In genomic region chr8:113317169-113317568, GRCm38 (mm10) we compare ENCODE assay signal across 12 mouse cellular contexts.
DNase-seq lines count a peak whose midpoint lies in the region; ATAC-seq lines count a peak whose summit lies in the region.
"Had no signal": no experiment of that assay in that cellular context is flagged by ENCODE, and none has a peak within 500 bp of the region (broad histone marks: within the 10 kb centered on the region; RNA-seq: fewer than 3 reads in every experiment).

No protein-coding gene starts in this region.

- H3K4me1 ChIP-seq in hindbrain, embryonic 14.5 days (replicated peaks; ENCODE audit: control insufficient read depth, insufficient read depth, low read length) = no peaks in the 10 kb centered on the region
- no peaks in the 10 kb centered on the region for H3K4me1 ChIP-seq in hindbrain, embryonic 10.5 days (replicated peaks)
- no peaks in the 10 kb centered on the region for H3K4me1 ChIP-seq in lung, embryonic 16.5 days (replicated peaks; ENCODE audit: control insufficient read depth, insufficient read depth, low read length)
- H3K4me1 ChIP-seq: liver, embryonic 12.5 days had no signal

- ATAC-seq in hindbrain, embryonic 14.5 days (ENCODE audit: low FRiP score) = no peak
- peak; percentile 81 for ATAC-seq in lung, embryonic 16.5 days (ENCODE audit: low read depth)
- ATAC-seq: liver, embryonic 12.5 days had no signal

- H3K9me3 ChIP-seq in hindbrain, embryonic 14.5 days (ENCODE audit: control insufficient read depth, low read length) = no peaks in the 10 kb centered on the region
- H3K9me3 ChIP-seq in hindbrain, embryonic 10.5 days = no peaks in the 10 kb centered on the region
- no peaks in the 10 kb centered on the region for H3K9me3 ChIP-seq in lung, embryonic 16.5 days (ENCODE audit: control insufficient read depth, low read length)
- H3K9me3 ChIP-seq: liver, embryonic 12.5 days had no signal

- no peaks in the 10 kb centered on the region for H3K36me3 ChIP-seq in hindbrain, embryonic 14.5 days (replicated peaks; ENCODE audit: control insufficient read depth, insufficient read depth)
- no peaks in the 10 kb centered on the region for H3K36me3 ChIP-seq in hindbrain, embryonic 10.5 days
- H3K36me3 ChIP-seq in lung, embryonic 16.5 days (ENCODE audit: control insufficient read depth, insufficient read depth, low read length) = no peaks in the 10 kb centered on the region
- H3K36me3 ChIP-seq: liver, embryonic 12.5 days had no signal

- H3K4me3 ChIP-seq in hindbrain, embryonic 14.5 days (replicated peaks; ENCODE audit: low read length) = no peak overlapping the region
- H3K4me3 ChIP-seq in hindbrain, embryonic 10.5 days = no peak overlapping the region
- no peak overlapping the region for H3K4me3 ChIP-seq in lung, embryonic 16.5 days (ENCODE audit: low read length)
- H3K4me3 ChIP-seq: left cerebral cortex, adult 2 months; liver, embryonic 12.5 days had no signal

- WGBS in hindbrain, embryonic 14.5 days = 64% methylated on average over 3 of the region's 3 CpGs
- WGBS in hindbrain, embryonic 10.5 days = 87% methylated on average over 3 of the region's 3 CpGs
- WGBS in lung, embryonic 16.5 days = 41% methylated on average over 3 of the region's 3 CpGs

- DNase-seq in hindbrain, embryonic 14.5 days (ENCODE audit: low spot score) = peak; percentile 49
- DNase-seq in hindbrain, embryonic 10.5 days (ENCODE audit: low spot score) = no peak
- DNase-seq in lung, adult 18-20 months = no peak
- peak; percentile 58 for DNase-seq in brain, embryonic 18.5 days (ENCODE audit: low read depth, low spot score)
- peak; percentile 6 to 22 for DNase-seq in layer of hippocampus, postnatal 10 days (ENCODE audit: low spot score in 2 of 2)
- DNase-seq in frontal cortex, adult 2 months (ENCODE audit: extremely low spot score in 1 of 2, low spot score in 1 of 2) = no peak
- DNase-seq: adrenal gland, adult 2 months; kidney, adult 11 months had no signal

- H3K27me3 ChIP-seq in hindbrain, embryonic 14.5 days (ENCODE audit: control insufficient read depth, insufficient read depth, low read length) = no peaks in the 10 kb centered on the region
- no peaks in the 10 kb centered on the region for H3K27me3 ChIP-seq in hindbrain, embryonic 10.5 days (ENCODE audit: insufficient read depth, poor library complexity, severe bottlenecking)
- H3K27me3 ChIP-seq in lung, embryonic 16.5 days (ENCODE audit: control insufficient read depth, insufficient read depth, low read depth, low read length) = no peaks in the 10 kb centered on the region
- H3K27me3 ChIP-seq: CH12.LX; liver, embryonic 12.5 days had no signal

- H3K9ac ChIP-seq in hindbrain, embryonic 14.5 days = no peak overlapping the region
- no peak overlapping the region for H3K9ac ChIP-seq in lung, embryonic 16.5 days (ENCODE audit: low read length)
- H3K9ac ChIP-seq: liver, embryonic 12.5 days had no signal

- no peak overlapping the region for H3K4me2 ChIP-seq in hindbrain, embryonic 14.5 days (replicated peaks)
- no peak overlapping the region for H3K4me2 ChIP-seq in lung, embryonic 16.5 days (ENCODE audit: low read depth, low read length)
- H3K4me2 ChIP-seq: liver, embryonic 12.5 days had no signal

- H3K27ac ChIP-seq in hindbrain, embryonic 14.5 days = no peak overlapping the region
- H3K27ac ChIP-seq in hindbrain, embryonic 10.5 days = no peak overlapping the region
- H3K27ac ChIP-seq in lung, embryonic 16.5 days (ENCODE audit: low read length) = no peak overlapping the region
- H3K27ac ChIP-seq: left cerebral cortex, adult 2 months; liver, embryonic 12.5 days had no signal

Comparison
In these comparisons a context has a peak if more than half of its experiments do, and no peak if none do; other contexts are left out.
1. DNase-seq: peak in hindbrain, embryonic 14.5 days (single experiment), brain, embryonic 18.5 days (single experiment) and layer of hippocampus, postnatal 10 days (2 of 2); none in hindbrain, embryonic 10.5 days (single experiment), lung, adult 18-20 months (0 of 2) and frontal cortex, adult 2 months (0 of 2).